Mouse (Mus musculus) T-helper 1 cell (primary cell): ENCODE measurements around the gene Mecp2.

Experiments
- in situ Hi-C: fragments of 300-600 bp; cut with MboI, MseI; formaldehyde crosslinking; loops from one replicate; pipeline ENCODE4 v1.15.1; 2025; ENCODE audit warnings: high pct_unique_total_duplicates

The Mecp2 gene

DNA sequence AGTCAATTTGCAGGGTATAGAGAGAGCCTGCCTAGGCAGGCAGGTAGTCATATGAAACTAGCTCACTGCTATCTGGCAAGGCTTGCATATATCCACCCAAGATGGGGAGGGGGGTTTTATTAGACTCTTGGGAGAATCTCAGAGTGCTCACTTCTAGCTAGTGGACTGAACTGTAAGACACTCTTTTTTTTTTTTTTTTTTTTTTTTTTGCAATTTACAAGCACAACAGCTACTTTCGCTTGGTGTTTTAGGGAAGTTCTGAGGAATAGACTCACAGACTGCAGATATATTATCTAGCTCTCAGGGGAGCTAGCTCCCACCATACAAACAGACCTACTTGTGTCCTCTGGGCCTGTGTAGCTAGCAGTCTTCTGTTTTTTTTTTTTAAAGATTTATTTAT lies 120.6 kb downstream of the Mecp2 start:
- in situ Hi-C loops: no loop called here

DNA sequence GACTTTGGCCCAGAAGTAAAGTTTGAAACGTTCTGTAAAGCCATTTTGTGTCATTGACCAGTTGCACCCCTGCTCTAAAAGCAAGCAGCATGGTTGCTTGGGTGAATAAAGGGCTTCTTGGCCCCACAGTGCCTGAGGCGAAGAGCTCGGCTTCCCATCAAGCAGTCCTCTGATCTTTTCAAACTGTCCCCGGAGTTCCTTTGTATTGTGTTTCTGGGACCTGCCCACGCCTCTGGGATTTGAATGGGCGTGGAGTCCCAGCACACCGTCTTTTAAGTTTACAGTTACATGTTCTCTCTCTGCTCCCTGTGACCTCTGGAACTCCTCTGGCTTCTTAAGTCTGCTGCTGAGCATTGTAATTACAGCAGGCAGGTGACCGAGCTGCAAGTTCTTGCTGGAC lies 127.1 kb downstream of the Mecp2 start:
- in situ Hi-C loops: no loop called here

DNA sequence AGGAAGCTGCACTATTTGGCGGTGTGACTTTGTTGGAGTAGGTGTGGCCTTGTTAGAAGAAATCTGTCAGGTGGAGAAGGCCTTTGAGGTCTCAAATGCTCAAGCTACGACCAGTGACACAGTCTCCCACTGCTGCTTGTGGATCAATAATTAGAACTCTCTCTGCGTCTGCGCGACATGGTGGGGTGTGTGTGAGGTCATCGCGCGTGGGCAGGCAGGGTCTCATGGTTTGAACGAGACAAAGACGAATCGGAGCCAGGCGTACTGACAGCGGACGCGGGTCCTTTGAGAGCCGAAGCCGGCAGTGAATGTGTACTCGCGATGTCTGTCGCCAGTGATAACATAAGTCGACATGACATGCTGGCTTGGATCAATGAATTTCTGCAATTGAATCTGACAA lies 128.8 kb downstream of the Mecp2 start:
- in situ Hi-C loops: no loop called here

DNA sequence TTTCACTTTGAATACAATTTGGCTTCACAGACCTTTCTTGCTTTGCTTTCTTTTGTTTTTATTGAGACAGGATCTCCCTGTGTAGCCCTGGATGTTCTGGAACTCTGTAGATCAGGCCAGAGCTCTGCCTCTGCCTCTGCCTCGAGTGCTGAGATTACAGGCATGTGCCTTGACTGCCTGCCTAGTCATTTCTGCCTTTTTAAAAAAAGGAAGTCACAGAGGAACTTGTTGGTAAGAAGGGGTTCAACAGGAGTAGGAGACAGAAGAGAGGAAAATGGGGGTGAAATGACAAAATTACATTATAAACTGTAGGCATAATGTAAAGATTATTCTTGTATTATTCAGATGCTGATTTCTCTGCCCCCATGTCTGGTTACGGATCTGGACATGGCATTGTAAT lies 131.5 kb downstream of the Mecp2 start:
- in situ Hi-C loops: no loop called here

DNA sequence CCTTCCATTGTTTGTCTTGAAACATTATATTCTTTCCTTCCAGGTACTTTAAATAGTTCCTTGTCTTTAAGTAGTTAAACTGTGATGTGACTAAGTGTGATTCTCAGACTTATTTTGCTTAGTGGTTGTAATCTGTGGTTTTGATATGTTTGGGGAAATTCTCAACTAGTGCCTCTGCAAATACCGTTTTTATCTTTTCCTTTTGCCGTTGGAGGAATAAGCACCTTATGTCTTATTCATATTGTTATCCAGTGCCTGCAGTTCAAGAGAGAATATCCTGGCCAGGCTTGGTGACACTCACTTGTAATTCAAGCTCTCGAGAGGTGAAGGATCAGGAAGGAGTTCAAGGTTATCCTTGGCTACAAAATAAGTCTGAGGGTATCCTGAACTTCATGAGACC lies 134.1 kb downstream of the Mecp2 start:
- in situ Hi-C loops: no loop called here

DNA sequence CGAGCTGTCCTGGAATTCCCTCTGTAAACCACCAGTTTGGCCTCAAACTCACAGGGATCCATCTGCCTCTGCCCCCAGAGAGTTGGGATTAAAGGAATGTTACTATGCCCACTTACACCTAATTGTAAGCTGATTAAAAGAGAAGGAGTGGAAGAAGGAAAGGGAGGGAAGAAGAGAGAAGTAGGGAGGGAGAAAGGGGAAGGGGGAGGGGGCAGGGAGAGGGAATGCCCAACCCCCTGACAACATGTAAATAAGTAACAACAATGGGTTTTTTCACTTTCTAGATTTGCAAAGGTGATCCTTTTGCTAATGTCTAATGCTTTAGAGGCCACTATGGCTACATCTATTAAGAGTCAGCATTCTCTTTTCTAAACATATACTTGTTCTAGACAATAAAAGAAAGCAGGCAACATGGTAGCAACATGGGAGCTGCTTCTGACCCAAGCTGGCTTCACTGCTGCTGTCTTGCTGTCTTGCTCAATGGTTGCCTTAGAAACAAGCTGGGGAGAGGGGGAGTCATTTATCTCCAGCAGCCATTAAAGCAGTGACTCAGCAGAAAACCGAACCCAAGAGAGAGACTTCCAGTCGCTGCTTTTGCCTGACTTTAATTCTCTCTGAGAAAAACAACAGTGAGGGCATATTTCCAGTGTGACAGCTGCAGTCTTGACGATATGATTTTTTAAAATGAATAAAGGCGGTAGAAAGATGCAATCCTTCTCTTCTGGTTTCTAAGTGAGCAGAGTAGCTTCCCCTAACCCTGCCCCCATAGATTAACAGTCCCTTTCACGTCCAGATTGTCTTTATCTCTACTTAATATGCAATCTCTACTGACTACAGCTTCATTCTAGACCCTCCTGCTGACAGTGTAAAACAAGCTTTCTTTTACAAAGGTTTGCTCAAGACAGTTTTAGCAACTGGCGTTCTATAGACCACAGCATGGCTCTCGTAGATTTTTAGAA lies 136.0 kb downstream of the Mecp2 start:
- in situ Hi-C loops: no loop called here

DNA sequence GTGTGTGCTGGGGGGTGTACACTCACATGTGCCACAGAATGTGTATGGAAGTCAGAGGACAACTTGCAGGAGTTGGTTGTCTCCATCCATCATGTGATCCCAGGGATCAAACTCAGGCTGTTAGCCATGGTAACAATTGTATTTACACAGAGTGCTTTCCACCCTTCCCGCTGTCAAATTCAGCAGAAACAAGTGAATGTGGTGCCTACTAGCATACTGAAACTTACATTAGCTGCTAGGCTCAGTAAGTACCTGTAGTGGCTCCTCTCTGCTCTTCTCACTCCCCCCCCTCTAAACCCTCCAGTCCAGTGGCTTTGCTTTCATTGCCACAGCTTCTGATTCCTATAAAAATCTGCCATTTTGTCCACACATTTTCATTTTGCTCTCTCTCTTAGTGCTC lies 157.4 kb downstream of the Mecp2 start:
- in situ Hi-C loops: no loop called here
